Mouse (Mus musculus): ENCODE results near the gene St3gal5. TPM values are rescaled to one million over a fixed set of nuclear protein-coding genes. Genes with fewer than 3 reads are reported as not detected.

The St3gal5 gene
- polyA plus RNA-seq (2014; fragmentation: Nextera tagmentation; extraction: Ambion mirVana), result 28.8 and 32.1 TPM in 2 replicates

DNA sequence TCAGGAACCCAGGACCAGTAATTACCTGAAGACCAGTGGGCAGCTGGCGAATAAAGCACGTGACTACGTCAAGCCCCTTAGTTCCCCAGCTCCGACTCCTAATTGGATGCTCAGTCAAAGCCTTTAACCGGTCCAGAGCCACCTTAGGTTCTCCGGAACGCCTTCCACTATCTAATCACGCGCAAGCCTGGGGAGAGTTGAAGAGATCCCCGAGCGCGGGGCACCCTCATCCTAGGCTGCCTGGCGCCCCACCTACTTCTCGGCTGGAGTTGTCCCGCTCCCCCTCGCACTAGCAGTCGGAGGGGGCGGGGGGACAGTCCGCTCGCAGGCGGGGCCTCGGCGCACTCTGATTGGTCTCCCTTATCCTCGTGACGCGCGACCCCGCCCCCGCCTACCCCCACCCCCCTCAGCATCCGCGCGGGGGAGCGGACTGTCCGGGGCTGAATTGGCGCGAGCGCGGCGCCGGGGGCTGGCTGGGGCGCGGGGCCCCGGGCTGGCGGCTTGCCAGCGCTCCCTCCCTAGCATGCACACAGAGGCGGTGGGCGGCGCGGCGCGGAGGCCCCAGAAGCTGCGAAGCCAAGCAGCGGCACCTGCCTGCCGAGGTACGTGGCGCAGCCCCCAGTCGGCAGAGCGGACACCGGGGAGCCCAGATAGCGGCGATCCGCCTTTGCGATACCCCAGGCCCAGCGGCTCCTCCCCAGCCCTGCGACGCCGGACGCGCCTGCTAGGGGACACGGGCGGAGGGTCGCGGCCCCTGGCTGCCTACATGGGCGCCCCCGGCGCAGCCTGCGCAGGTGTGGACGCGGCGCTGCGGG lies at the start of gene St3gal5:
Gene St3gal5, plus strand, starts transcription at position 412 of the 815 bp plus-strand sequence.
- H3K9ac ChIP-seq (replicated peaks; ENCODE audit: low read length), result peak within 1 kb of the TSS; percentile 85
- H3K27ac ChIP-seq (replicated peaks; ENCODE audit: low read depth, low read length), result peak within 1 kb of the TSS; percentile 81
- H3K36me3 ChIP-seq (replicated peaks; ENCODE audit: control insufficient read depth, insufficient read depth, low read depth, low read length), result no peaks in the 10 kb centered on the region
- H3K9me3 ChIP-seq (replicated peaks; ENCODE audit: control insufficient read depth, low read length), result no peaks in the 10 kb centered on the region
- peak within 1 kb of the TSS; percentile 98 for H3K4me2 ChIP-seq (ENCODE audit: low read depth, low read length)
- no peaks in the 10 kb centered on the region for H3K27me3 ChIP-seq (ENCODE audit: control insufficient read depth, insufficient read depth, low read length)
- no peaks in the 10 kb centered on the region for H3K4me1 ChIP-seq (ENCODE audit: control insufficient read depth, insufficient read depth, low read length)
- H3K4me3 ChIP-seq (ENCODE audit: low read depth, low read length), result peak within 1 kb of the TSS; percentile 71
- DNase-seq (ENCODE audit: low spot score) (peak; percentile 94), ATAC-seq (replicated peaks; ENCODE audit: insufficient number of reproducible peaks, low FRiP score, low TSS enrichment, low read depth) (peak; percentile 97)
- under 1% methylated on average over 60 of the region's 81 CpGs for WGBS

DNA sequence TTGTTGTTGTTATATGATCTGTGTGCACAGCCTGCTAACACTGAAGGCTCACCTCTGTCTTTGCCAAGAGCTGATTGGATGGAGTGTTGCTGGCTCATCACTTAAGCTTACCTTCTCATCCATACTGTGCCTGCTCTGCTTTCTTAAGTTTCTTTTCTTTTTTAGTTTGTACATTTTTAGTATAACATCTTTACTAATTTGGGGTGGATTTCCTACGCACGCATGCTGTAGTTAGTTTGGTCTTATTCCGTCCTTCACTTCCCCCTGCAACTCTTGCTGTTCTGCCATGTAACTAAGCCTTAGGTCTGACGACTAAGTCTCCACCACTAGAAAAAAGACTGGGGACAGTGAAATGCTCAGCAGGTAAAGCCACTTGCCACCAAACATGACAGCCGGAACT lies 48.7 kb upstream of the St3gal5 start:
- DNase-seq (ENCODE audit: low spot score), result no peak
- H3K9me3 ChIP-seq (replicated peaks; ENCODE audit: control insufficient read depth, low read length), result no peaks in the 10 kb centered on the region
- H3K4me1 ChIP-seq (ENCODE audit: control insufficient read depth, insufficient read depth, low read length), result no peaks in the 10 kb centered on the region
- no peak overlapping the region for H3K9ac ChIP-seq (replicated peaks; ENCODE audit: low read length)
- no peaks in the 10 kb centered on the region for H3K27me3 ChIP-seq (ENCODE audit: control insufficient read depth, insufficient read depth, low read length)
- no peaks in the 10 kb centered on the region for H3K36me3 ChIP-seq (replicated peaks; ENCODE audit: control insufficient read depth, insufficient read depth, low read depth, low read length)
- ATAC-seq (replicated peaks; ENCODE audit: insufficient number of reproducible peaks, low FRiP score, low TSS enrichment, low read depth), result no peak
- no peak overlapping the region for H3K4me3 ChIP-seq (ENCODE audit: low read depth, low read length)
- no peak overlapping the region for H3K4me2 ChIP-seq (ENCODE audit: low read depth, low read length)
- WGBS, result 82% methylated on average over 5 of the region's 5 CpGs
- no peak overlapping the region for H3K27ac ChIP-seq (replicated peaks; ENCODE audit: low read depth, low read length)

DNA sequence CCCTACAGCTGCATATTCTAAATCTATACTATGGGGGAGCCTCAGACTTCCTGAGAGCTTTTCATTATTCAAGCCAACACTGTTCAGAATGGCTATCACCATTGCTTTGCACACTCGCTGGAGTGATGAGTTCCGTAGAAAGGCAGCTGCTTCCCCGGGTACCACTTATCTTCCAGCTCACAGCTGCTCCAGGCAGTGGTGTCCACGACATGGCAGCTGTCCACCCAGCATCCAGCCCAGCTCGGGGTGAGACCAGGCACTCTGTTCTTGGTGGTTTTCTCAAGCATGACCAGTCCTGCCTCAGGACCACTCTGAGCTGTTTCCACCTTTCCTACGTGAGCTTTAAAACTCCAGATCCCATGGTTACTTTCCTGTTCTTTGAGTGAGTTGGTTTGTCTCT lies 47.5 kb upstream of the St3gal5 start:
- Histone ChIP-seq H3K36me3 (replicated peaks; ENCODE audit: control insufficient read depth, insufficient read depth, low read depth, low read length) (no peaks in the 10 kb centered on the region), H3K9ac (replicated peaks; ENCODE audit: low read length) (no peak overlapping the region), H3K27me3 (ENCODE audit: control insufficient read depth, insufficient read depth, low read length) (no peaks in the 10 kb centered on the region), H3K9me3 (replicated peaks; ENCODE audit: control insufficient read depth, low read length) (no peaks in the 10 kb centered on the region), H3K4me2 (ENCODE audit: low read depth, low read length) (no peak overlapping the region), H3K27ac (replicated peaks; ENCODE audit: low read depth, low read length) (no peak overlapping the region), H3K4me1 (ENCODE audit: control insufficient read depth, insufficient read depth, low read length) (no peaks in the 10 kb centered on the region), H3K4me3 (ENCODE audit: low read depth, low read length) (no peak overlapping the region)
- ATAC-seq (replicated peaks; ENCODE audit: insufficient number of reproducible peaks, low FRiP score, low TSS enrichment, low read depth) (0 out of 2 replicates have a peak, but pooled peaks have one; percentile 29), DNase-seq (ENCODE audit: low spot score) (no peak)
- WGBS, result 79% methylated on average over 6 of the region's 6 CpGs

DNA sequence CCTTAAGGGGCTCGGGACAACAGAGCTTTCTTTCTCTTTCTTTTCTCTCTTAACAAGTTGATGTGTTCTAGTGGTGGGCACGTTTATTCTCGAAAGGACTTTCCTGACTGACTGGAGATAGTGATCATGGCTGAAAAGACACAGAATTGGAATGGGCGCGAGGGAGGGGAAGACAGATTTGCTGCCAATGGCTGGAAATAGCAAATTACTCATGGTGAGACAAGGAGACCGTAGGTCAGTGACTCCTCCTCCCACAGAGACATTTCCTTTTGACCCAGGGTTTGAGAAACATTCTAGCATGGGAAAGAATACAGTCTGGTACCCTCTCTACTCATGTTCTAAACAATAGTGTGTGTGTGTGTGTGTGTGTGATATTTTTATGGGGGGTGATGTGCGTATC lies 46.6 kb upstream of the St3gal5 start:
- Histone ChIP-seq H3K36me3 (replicated peaks; ENCODE audit: control insufficient read depth, insufficient read depth, low read depth, low read length) (no peaks in the 10 kb centered on the region), H3K4me2 (ENCODE audit: low read depth, low read length) (no peak overlapping the region), H3K4me1 (ENCODE audit: control insufficient read depth, insufficient read depth, low read length) (no peaks in the 10 kb centered on the region), H3K9ac (replicated peaks; ENCODE audit: low read length) (no peak overlapping the region), H3K9me3 (replicated peaks; ENCODE audit: control insufficient read depth, low read length) (no peaks in the 10 kb centered on the region), H3K27ac (replicated peaks; ENCODE audit: low read depth, low read length) (no peak overlapping the region), H3K27me3 (ENCODE audit: control insufficient read depth, insufficient read depth, low read length) (no peaks in the 10 kb centered on the region), H3K4me3 (ENCODE audit: low read depth, low read length) (no peak overlapping the region)
- no peak for DNase-seq (ENCODE audit: low spot score)
- 71% methylated on average over 7 of the region's 7 CpGs for WGBS
- no peak for ATAC-seq (replicated peaks; ENCODE audit: insufficient number of reproducible peaks, low FRiP score, low TSS enrichment, low read depth)

DNA sequence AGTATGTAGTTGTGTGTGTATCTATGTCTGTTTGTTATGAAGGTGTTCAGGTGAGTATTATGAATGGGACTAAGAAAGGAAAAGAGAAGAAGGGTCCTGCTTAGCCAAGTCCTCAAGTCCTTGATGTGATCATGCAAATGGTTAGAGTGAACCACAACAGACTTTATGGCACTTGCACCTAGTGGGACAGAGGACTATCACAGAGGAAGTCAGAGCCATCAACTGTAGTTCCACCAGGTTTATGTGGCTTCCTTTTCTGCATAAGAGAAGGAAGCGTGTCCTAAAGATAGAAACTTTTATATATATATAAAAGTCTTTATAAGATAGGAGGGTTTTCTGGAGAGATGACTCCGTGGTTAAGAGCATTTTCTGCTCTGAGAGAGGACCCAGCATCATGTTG lies 46.1 kb upstream of the St3gal5 start:
- Histone ChIP-seq H3K4me1 (ENCODE audit: control insufficient read depth, insufficient read depth, low read length) (no peaks in the 10 kb centered on the region), H3K9ac (replicated peaks; ENCODE audit: low read length) (no peak overlapping the region), H3K27ac (replicated peaks; ENCODE audit: low read depth, low read length) (no peak overlapping the region), H3K4me3 (ENCODE audit: low read depth, low read length) (no peak overlapping the region), H3K4me2 (ENCODE audit: low read depth, low read length) (no peak overlapping the region), H3K36me3 (replicated peaks; ENCODE audit: control insufficient read depth, insufficient read depth, low read depth, low read length) (no peaks in the 10 kb centered on the region), H3K27me3 (ENCODE audit: control insufficient read depth, insufficient read depth, low read length) (no peaks in the 10 kb centered on the region), H3K9me3 (replicated peaks; ENCODE audit: control insufficient read depth, low read length) (no peaks in the 10 kb centered on the region)
- WGBS, result 91% methylated on average over 2 of the region's 2 CpGs
- DNase-seq (ENCODE audit: low spot score) (no peak), ATAC-seq (replicated peaks; ENCODE audit: insufficient number of reproducible peaks, low FRiP score, low TSS enrichment, low read depth) (no peak)

DNA sequence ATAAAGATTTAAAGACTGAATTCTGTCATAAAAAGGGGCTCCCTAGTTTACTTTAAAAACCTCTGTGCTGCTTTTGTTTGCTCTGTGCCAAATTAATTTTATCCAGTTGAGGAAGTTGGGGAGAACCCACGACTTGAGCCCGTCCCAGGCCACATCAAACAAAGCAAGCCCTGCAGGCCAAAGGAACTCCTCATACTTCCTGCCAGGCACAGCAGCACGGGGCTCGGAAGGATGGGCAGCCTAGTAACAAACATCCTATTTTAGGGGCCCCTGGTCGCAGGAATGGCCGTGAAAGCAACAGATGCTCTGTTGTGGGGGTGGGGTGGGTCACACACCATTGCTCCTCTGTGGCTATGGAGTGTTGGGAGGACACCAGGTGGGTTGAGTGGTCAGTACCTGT lies 45.6 kb upstream of the St3gal5 start:
- 40% methylated on average over 6 of the region's 6 CpGs for WGBS
- ATAC-seq (replicated peaks; ENCODE audit: insufficient number of reproducible peaks, low FRiP score, low TSS enrichment, low read depth), result no peak

DNA sequence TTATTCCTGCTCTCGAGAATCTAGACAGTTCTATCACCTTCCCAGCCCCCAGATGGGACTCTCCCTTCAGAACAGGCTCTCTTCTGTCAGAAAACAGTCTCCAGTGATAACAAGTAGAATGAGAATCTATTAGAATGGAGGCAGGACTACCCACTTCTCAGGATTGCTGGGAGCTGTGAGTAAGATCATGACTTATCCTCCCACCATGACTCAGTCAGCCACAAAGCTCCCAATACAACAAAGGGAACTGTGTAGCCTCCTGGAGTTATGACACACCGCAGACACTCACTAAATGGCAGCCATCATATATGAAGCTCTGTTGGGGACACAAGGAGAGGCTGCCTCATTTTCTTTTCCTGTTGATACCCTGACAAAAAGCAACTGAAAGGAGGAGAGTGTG lies 40.8 kb upstream of the St3gal5 start:
- H3K27me3 ChIP-seq (ENCODE audit: control insufficient read depth, insufficient read depth, low read length), result no peaks in the 10 kb centered on the region
- H3K4me2 ChIP-seq (ENCODE audit: low read depth, low read length), result no peak overlapping the region
- DNase-seq (ENCODE audit: low spot score) (no peak), ATAC-seq (replicated peaks; ENCODE audit: insufficient number of reproducible peaks, low FRiP score, low TSS enrichment, low read depth) (no peak)
- no peaks in the 10 kb centered on the region for H3K9me3 ChIP-seq (replicated peaks; ENCODE audit: control insufficient read depth, low read length)
- no peak overlapping the region for H3K4me3 ChIP-seq (ENCODE audit: low read depth, low read length)
- no peak overlapping the region for H3K9ac ChIP-seq (replicated peaks; ENCODE audit: low read length)
- H3K4me1 ChIP-seq (ENCODE audit: control insufficient read depth, insufficient read depth, low read length), result no peaks in the 10 kb centered on the region
- H3K27ac ChIP-seq (replicated peaks; ENCODE audit: low read depth, low read length), result no peak overlapping the region
- no peaks in the 10 kb centered on the region for H3K36me3 ChIP-seq (replicated peaks; ENCODE audit: control insufficient read depth, insufficient read depth, low read depth, low read length)
- 85% methylated on average over 2 of the region's 2 CpGs for WGBS

More for the DNA sequence above, 45.6 kb upstream of the St3gal5 start:
- Histone ChIP-seq H3K36me3 (replicated peaks; ENCODE audit: control insufficient read depth, insufficient read depth, low read depth, low read length) (no peaks in the 10 kb centered on the region), H3K9ac (replicated peaks; ENCODE audit: low read length) (no peak overlapping the region), H3K27me3 (ENCODE audit: control insufficient read depth, insufficient read depth, low read length) (no peaks in the 10 kb centered on the region), H3K27ac (replicated peaks; ENCODE audit: low read depth, low read length) (no peak overlapping the region), H3K4me3 (ENCODE audit: low read depth, low read length) (no peak overlapping the region), H3K9me3 (replicated peaks; ENCODE audit: control insufficient read depth, low read length) (no peaks in the 10 kb centered on the region), H3K4me2 (ENCODE audit: low read depth, low read length) (no peak overlapping the region), H3K4me1 (ENCODE audit: control insufficient read depth, insufficient read depth, low read length) (no peaks in the 10 kb centered on the region)
- DNase-seq (ENCODE audit: low spot score), result no peak

DNA sequence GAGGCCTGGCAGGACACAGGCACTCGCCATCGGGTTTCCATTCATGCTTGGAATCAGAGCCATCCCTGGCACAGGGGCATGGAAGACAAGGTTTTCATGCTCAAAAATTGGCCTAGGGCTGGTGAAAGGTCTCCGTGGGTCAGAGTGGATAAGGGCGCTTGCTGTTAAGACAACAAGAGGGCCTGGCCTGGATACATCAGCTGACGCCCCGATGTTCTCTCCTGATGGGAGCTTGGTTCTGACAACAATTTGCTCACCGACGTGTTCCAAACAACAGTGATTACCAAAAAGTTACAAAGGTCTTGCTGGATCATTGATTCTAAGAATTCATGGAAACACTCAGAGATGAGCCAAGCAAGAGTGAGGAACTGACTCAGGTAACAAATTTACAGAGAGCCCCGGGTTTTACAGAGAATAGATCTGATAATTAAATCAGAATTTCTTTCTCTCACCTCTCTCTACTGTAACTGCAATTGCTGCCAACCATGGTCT lies 38.9 kb upstream of the St3gal5 start:
- no peak overlapping the region for H3K9ac ChIP-seq (replicated peaks; ENCODE audit: low read length)
- H3K27me3 ChIP-seq (ENCODE audit: control insufficient read depth, insufficient read depth, low read length), result no peaks in the 10 kb centered on the region
- H3K9me3 ChIP-seq (replicated peaks; ENCODE audit: control insufficient read depth, low read length), result no peaks in the 10 kb centered on the region
- no peak for ATAC-seq (replicated peaks; ENCODE audit: insufficient number of reproducible peaks, low FRiP score, low TSS enrichment, low read depth)
- no peaks in the 10 kb centered on the region for H3K4me1 ChIP-seq (ENCODE audit: control insufficient read depth, insufficient read depth, low read length)
- no peak overlapping the region for H3K4me3 ChIP-seq (ENCODE audit: low read depth, low read length)
- H3K36me3 ChIP-seq (replicated peaks; ENCODE audit: control insufficient read depth, insufficient read depth, low read depth, low read length), result no peaks in the 10 kb centered on the region
- 75% methylated on average over 9 of the region's 9 CpGs for WGBS
- no peak overlapping the region for H3K27ac ChIP-seq (replicated peaks; ENCODE audit: low read depth, low read length)
- no peak overlapping the region for H3K4me2 ChIP-seq (ENCODE audit: low read depth, low read length)
- DNase-seq (ENCODE audit: low spot score), result no peak

Measured in embryonic facial prominence, embryonic 11.5 days (tissue).